Mouse (Mus musculus) lung, adult 18-20 months (tissue): ENCODE results near the gene Fbxw11.
"Not testable (repeated sequence)": the region's sequence is repeated elsewhere in the genome, so short reads cannot be mapped to it uniquely, and the experiment has no call there.

Experiments
- DNase-seq, 2 experiments: peaks; one replicate each; pipeline ENCODE4 v3.0.0; 2022; ENCODE audit warnings: mixed read lengths in 2 of 2

Gene Fbxw11

GRCm38 (mm10) chr11:32677811-32678210 is 35.3 kb downstream of the Fbxw11 start:
- DNase-seq = no peak

GRCm38 (mm10) chr11:32679091-32679490 is 36.6 kb downstream of the Fbxw11 start:
- DNase-seq = not testable (repeated sequence)

- no peak for DNase-seq
Observed at GRCm38 (mm10) chr11:32680014-32680413, 37.5 kb downstream of the Fbxw11 start.

GRCm38 (mm10) chr11:32681192-32681795 is 38.8 kb downstream of the Fbxw11 start:
- no peak for DNase-seq

- DNase-seq = no peak
Observed at GRCm38 (mm10) chr11:32682335-32683102, 40.0 kb downstream of the Fbxw11 start.

GRCm38 (mm10) chr11:32684690-32685254 is 42.2 kb downstream of the Fbxw11 start:
- DNase-seq = no peak

- DNase-seq = peak in 1 of 2 experiments; percentile 16
Observed at GRCm38 (mm10) chr11:32688245-32688855, 45.8 kb downstream of the Fbxw11 start.

- no peak for DNase-seq
Observed at GRCm38 (mm10) chr11:32689510-32689909, 47.0 kb downstream of the Fbxw11 start.

- no peak for DNase-seq
Observed at GRCm38 (mm10) chr11:32692834-32693233, 50.3 kb downstream of the Fbxw11 start.

GRCm38 (mm10) chr11:32693431-32694141 is 51.1 kb downstream of the Fbxw11 start:
- no peak for DNase-seq

GRCm38 (mm10) chr11:32694322-32695003 is 51.9 kb downstream of the Fbxw11 start:
- not testable (repeated sequence) for DNase-seq

GRCm38 (mm10) chr11:32696446-32697090 is 54.0 kb downstream of the Fbxw11 start:
- DNase-seq = peak in 1 of 2 experiments; percentile 24

GRCm38 (mm10) chr11:32697695-32698094 is 55.2 kb downstream of the Fbxw11 start:
- DNase-seq = no peak

GRCm38 (mm10) chr11:32699913-32700493 is 57.5 kb downstream of the Fbxw11 start:
- no peak for DNase-seq

GRCm38 (mm10) chr11:32701566-32701965 is 59.0 kb downstream of the Fbxw11 start:
- DNase-seq = no peak

- DNase-seq = no peak
Observed at GRCm38 (mm10) chr11:32704241-32704890, 61.8 kb downstream of the Fbxw11 start.

GRCm38 (mm10) chr11:32706406-32706993 is 64.0 kb downstream of the Fbxw11 start:
- DNase-seq = no peak

GRCm38 (mm10) chr11:32707481-32707880 is 65.0 kb downstream of the Fbxw11 start:
- no peak for DNase-seq

GRCm38 (mm10) chr11:32708739-32709501 is 66.4 kb downstream of the Fbxw11 start:
- no peak for DNase-seq

- peak in 1 of 2 experiments; percentile 53 for DNase-seq
Observed at GRCm38 (mm10) chr11:32709563-32709962, 67.0 kb downstream of the Fbxw11 start.
